Mouse (Mus musculus): ENCODE measurements around the gene Mtmr14. TPM values are rescaled to one million over a fixed set of nuclear protein-coding genes. Genes with fewer than 3 reads are reported as not detected.
A peak's percentile ranks its signal among the peaks of the same experiment; 100 is the strongest.

Mtmr14 gene
- polyA plus RNA-seq, 1 experiment from 2014 or later = 42.0 TPM

- WGBS = 4% methylated on average over 6 of the region's 6 CpGs
- peaks cover 58% of the 10 kb centered on the region for H3K27me3 ChIP-seq (ENCODE audit: poor library complexity, severe bottlenecking)
- DNase-seq (ENCODE audit: extremely low spot score, low spot score) = no peak
These were observed 45.9 kb downstream of the Mtmr14 start for GRCm38 (mm10) chr6:113283500-113283899.

DNA sequence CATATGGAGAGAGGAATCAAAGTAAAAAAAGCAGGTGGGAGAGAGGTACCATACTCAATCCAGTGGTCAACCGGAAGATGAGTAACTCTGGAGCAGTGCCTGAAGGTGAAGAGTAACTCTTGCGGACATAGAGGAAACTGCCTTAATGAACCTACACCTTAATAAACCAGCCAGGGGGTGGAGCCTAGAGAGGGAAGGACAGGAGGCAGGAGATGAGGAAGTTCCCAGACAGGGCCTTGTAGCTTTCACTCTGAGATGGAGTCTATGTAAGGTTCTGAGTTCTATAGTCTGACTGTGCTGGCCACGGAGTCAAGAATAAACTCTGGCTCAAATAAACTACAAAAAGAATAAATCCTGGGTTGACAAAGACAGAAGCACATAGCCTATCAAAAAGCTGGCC lies 47.3 kb downstream of the Mtmr14 start:
- WGBS = 78% methylated on average over 3 of the region's 3 CpGs
- no peaks in the 10 kb centered on the region for H3K9me3 ChIP-seq
- H3K4me3 ChIP-seq = no peak overlapping the region
- no peak overlapping the region for H3K27ac ChIP-seq
- no peak for DNase-seq (ENCODE audit: extremely low spot score, low spot score)
- H3K4me1 ChIP-seq = peaks cover 19% of the 10 kb centered on the region
- H3K27me3 ChIP-seq (ENCODE audit: poor library complexity, severe bottlenecking) = peaks cover 58% of the 10 kb centered on the region
- H3K36me3 ChIP-seq (replicated peaks) = peaks cover 6% of the 10 kb centered on the region; the same call in 1 of the 2 replicates

More at GRCm38 (mm10) chr6:113283500-113283899, 45.9 kb downstream of the Mtmr14 start:
- Histone ChIP-seq H3K9me3 (no peaks in the 10 kb centered on the region), H3K36me3 (replicated peaks) (peaks cover 6% of the 10 kb centered on the region; the same call in 1 of the 2 replicates), H3K4me3 (peak overlapping the region; percentile 39), H3K27ac (no peak overlapping the region), H3K4me1 (peaks cover 19% of the 10 kb centered on the region)

GRCm38 (mm10) chr6:113286316-113286715 lies 48.7 kb downstream of the Mtmr14 start:
- Histone ChIP-seq H3K36me3 (replicated peaks) (no peaks in the 10 kb centered on the region), H3K27ac (no peak overlapping the region), H3K4me3 (no peak overlapping the region), H3K4me1 (peaks cover 19% of the 10 kb centered on the region), H3K9me3 (no peaks in the 10 kb centered on the region), H3K27me3 (ENCODE audit: poor library complexity, severe bottlenecking) (peaks cover 49% of the 10 kb centered on the region)
- no peak for DNase-seq (ENCODE audit: extremely low spot score, low spot score)
- WGBS = 71% methylated on average over 1 of the region's 1 CpGs

GRCm38 (mm10) chr6:113287236-113287635 lies 49.6 kb downstream of the Mtmr14 start:
- 79% methylated on average over 4 of the region's 4 CpGs for WGBS
- Histone ChIP-seq H3K4me1 (peaks cover 16% of the 10 kb centered on the region), H3K27me3 (ENCODE audit: poor library complexity, severe bottlenecking) (peaks cover 39% of the 10 kb centered on the region), H3K9me3 (no peaks in the 10 kb centered on the region), H3K4me3 (no peak overlapping the region), H3K36me3 (replicated peaks) (no peaks in the 10 kb centered on the region), H3K27ac (no peak overlapping the region)
- no peak for DNase-seq (ENCODE audit: extremely low spot score, low spot score)

- no peak overlapping the region for H3K4me3 ChIP-seq
- no peak for DNase-seq (ENCODE audit: extremely low spot score, low spot score)
- peaks cover 18% of the 10 kb centered on the region for H3K27me3 ChIP-seq (ENCODE audit: poor library complexity, severe bottlenecking)
- 91% methylated on average over 15 of the region's 15 CpGs for WGBS
- peaks cover 2% of the 10 kb centered on the region; the same call in 1 of the 2 replicates for H3K4me1 ChIP-seq
- H3K36me3 ChIP-seq (replicated peaks) = no peaks in the 10 kb centered on the region
- H3K27ac ChIP-seq = no peak overlapping the region
- H3K9me3 ChIP-seq = no peaks in the 10 kb centered on the region
These were observed 51.7 kb downstream of the Mtmr14 start for GRCm38 (mm10) chr6:113289346-113289745.

- H3K36me3 ChIP-seq (replicated peaks) = no peaks in the 10 kb centered on the region
- H3K27me3 ChIP-seq (ENCODE audit: poor library complexity, severe bottlenecking) = peaks cover 8% of the 10 kb centered on the region
- H3K4me1 ChIP-seq = peaks cover 2% of the 10 kb centered on the region; the same call in 1 of the 2 replicates
- H3K4me3 ChIP-seq = no peak overlapping the region
- 67% methylated on average over 6 of the region's 6 CpGs for WGBS
- no peak for DNase-seq (ENCODE audit: extremely low spot score, low spot score)
- no peak overlapping the region for H3K27ac ChIP-seq
- H3K9me3 ChIP-seq = no peaks in the 10 kb centered on the region
These were observed 52.7 kb downstream of the Mtmr14 start for GRCm38 (mm10) chr6:113290346-113290745.

DNA sequence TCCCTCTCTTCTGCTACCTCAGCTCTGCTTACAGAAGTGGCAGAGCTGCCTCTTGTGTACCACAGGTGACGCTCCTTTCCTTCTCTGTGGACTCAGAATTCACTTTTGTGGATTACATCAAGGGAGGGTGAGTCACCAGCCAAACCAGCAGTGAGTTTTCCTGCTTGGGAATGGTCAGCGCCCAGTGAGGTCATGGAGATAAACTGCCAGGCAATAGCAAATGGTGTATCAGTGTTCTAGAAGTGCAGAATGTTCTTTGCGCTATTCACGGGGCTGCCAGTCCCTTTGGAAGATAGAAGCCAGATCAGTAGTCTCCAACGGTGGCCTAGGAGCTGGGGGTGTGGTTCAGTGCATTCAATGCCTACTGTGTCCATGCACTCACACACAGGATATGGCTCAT lies 55.3 kb downstream of the Mtmr14 start:
- no peak for DNase-seq (ENCODE audit: extremely low spot score, low spot score)
- Histone ChIP-seq H3K4me1 (peaks cover 2% of the 10 kb centered on the region; the same call in 1 of the 2 replicates), H3K27me3 (ENCODE audit: poor library complexity, severe bottlenecking) (no peaks in the 10 kb centered on the region), H3K9me3 (no peaks in the 10 kb centered on the region), H3K36me3 (replicated peaks) (no peaks in the 10 kb centered on the region), H3K4me3 (no peak overlapping the region), H3K27ac (no peak overlapping the region)
- WGBS = 79% methylated on average over 5 of the region's 5 CpGs

DNA sequence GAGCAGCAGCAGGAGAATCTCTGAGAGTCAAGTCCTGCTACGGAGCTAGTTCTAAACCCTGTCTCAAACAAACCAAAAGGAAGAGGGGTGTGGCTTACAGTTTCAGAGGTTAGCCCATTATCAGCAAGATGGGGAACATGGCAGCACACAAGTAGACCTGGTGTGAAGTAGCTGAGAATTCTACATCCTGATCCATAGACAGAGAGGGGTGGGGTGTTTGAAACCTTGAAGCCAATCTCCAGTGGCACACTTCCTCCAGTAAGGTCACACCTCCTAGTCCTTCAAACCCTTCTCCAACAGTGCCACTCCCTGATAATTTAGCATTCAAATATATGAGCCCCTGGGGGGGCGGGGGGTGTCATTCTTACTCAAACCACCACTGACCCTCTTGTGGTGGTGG lies 58.4 kb downstream of the Mtmr14 start:
- 81% methylated on average over 2 of the region's 2 CpGs for WGBS

GRCm38 (mm10) chr6:113296639-113297038 lies 59.0 kb downstream of the Mtmr14 start:
- Histone ChIP-seq H3K36me3 (replicated peaks) (no peaks in the 10 kb centered on the region), H3K4me1 (no peaks in the 10 kb centered on the region), H3K27me3 (ENCODE audit: poor library complexity, severe bottlenecking) (no peaks in the 10 kb centered on the region), H3K4me3 (no peak overlapping the region), H3K27ac (no peak overlapping the region), H3K9me3 (no peaks in the 10 kb centered on the region)
- no peak for DNase-seq (ENCODE audit: extremely low spot score, low spot score)
- 73% methylated on average over 4 of the region's 4 CpGs for WGBS

More for the DNA sequence above, 58.4 kb downstream of the Mtmr14 start:
- Histone ChIP-seq H3K27ac (no peak overlapping the region), H3K4me3 (no peak overlapping the region), H3K9me3 (no peaks in the 10 kb centered on the region), H3K4me1 (no peaks in the 10 kb centered on the region), H3K36me3 (replicated peaks) (no peaks in the 10 kb centered on the region), H3K27me3 (ENCODE audit: poor library complexity, severe bottlenecking) (no peaks in the 10 kb centered on the region)
- DNase-seq (ENCODE audit: extremely low spot score, low spot score) = no peak

- H3K36me3 ChIP-seq (replicated peaks) = no peaks in the 10 kb centered on the region
- H3K27me3 ChIP-seq (ENCODE audit: poor library complexity, severe bottlenecking) = no peaks in the 10 kb centered on the region
- WGBS = 88% methylated on average over 5 of the region's 5 CpGs
- no peak overlapping the region for H3K4me3 ChIP-seq
- peaks cover 7% of the 10 kb centered on the region for H3K4me1 ChIP-seq
- no peak for DNase-seq (ENCODE audit: extremely low spot score, low spot score)
- no peaks in the 10 kb centered on the region for H3K9me3 ChIP-seq
- H3K27ac ChIP-seq = no peak overlapping the region
These were observed 63.7 kb downstream of the Mtmr14 start for GRCm38 (mm10) chr6:113301350-113301749.

- no peak for DNase-seq (ENCODE audit: extremely low spot score, low spot score)
- Histone ChIP-seq H3K4me1 (peaks cover 7% of the 10 kb centered on the region), H3K36me3 (replicated peaks) (no peaks in the 10 kb centered on the region), H3K9me3 (no peaks in the 10 kb centered on the region), H3K27ac (no peak overlapping the region), H3K4me3 (no peak overlapping the region), H3K27me3 (ENCODE audit: poor library complexity, severe bottlenecking) (no peaks in the 10 kb centered on the region)
- WGBS = 30% methylated on average over 3 of the region's 3 CpGs
These were observed 64.6 kb downstream of the Mtmr14 start for GRCm38 (mm10) chr6:113302258-113302657.

GRCm38 (mm10) chr6:113306322-113306985 lies 68.8 kb downstream of the Mtmr14 start:
- Histone ChIP-seq H3K9me3 (no peaks in the 10 kb centered on the region), H3K27ac (peak overlapping the region; percentile 100), H3K27me3 (ENCODE audit: poor library complexity, severe bottlenecking) (no peaks in the 10 kb centered on the region), H3K4me1 (peaks cover 27% of the 10 kb centered on the region), H3K4me3 (peak overlapping the region; percentile 94), H3K36me3 (replicated peaks) (peaks cover 24% of the 10 kb centered on the region)
- DNase-seq (ENCODE audit: extremely low spot score, low spot score) = peak; percentile 100
- WGBS = under 1% methylated on average over 50 of the region's 50 CpGs

GRCm38 (mm10) chr6:113306986-113307349 lies 69.3 kb downstream of the Mtmr14 start, which contains the start of gene Brpf1:
Gene Brpf1 (plus strand): TSS chr6:113307137.
- Histone ChIP-seq H3K4me3 (peak within 1 kb of the TSS; percentile 94), H3K4me1 (peaks cover 27% of the 10 kb centered on the region), H3K9me3 (no peaks in the 10 kb centered on the region), H3K27me3 (ENCODE audit: poor library complexity, severe bottlenecking) (no peaks in the 10 kb centered on the region), H3K36me3 (replicated peaks) (peaks cover 29% of the 10 kb centered on the region), H3K27ac (peak within 1 kb of the TSS; percentile 100)
- under 1% methylated on average over 32 of the region's 32 CpGs for WGBS
- DNase-seq (ENCODE audit: extremely low spot score, low spot score) = no peak

Measured in forebrain, embryonic 10.5 days (tissue).